Mouse (Mus musculus) megakaryocyte progenitor cell, adult 5-6 weeks (primary cell): ENCODE measurements around the gene Gpsm1. TPM values are rescaled to one million over a fixed set of nuclear protein-coding genes. Genes with fewer than 3 reads are reported as not detected.

Source experiments
- ATAC-seq: replicated peaks from 2 replicates; pipeline ENCODE4 v1.8.0; 2016; ENCODE audit warnings: mild to moderate bottlenecking, moderate TSS enrichment, inconsistent platforms; ENCODE audit not compliant: poor library complexity
- total RNA-seq, 2 experiments: library from RNA; stranded (forward) in 1 of 2; stranded (reverse) in 1 of 2; fragments of 157-497, 149-512 nt in 1 of 2; fragments of 200-1000 nt in 1 of 2; gene quantifications; 2 replicates each; pipeline versions ENCODE4 v1.2.3 to v1.2.4; 2015 to 2017

Gpsm1 gene
- total RNA-seq, 2 experiments from 2014 or later, result 6.7 to 7.4 TPM

DNA sequence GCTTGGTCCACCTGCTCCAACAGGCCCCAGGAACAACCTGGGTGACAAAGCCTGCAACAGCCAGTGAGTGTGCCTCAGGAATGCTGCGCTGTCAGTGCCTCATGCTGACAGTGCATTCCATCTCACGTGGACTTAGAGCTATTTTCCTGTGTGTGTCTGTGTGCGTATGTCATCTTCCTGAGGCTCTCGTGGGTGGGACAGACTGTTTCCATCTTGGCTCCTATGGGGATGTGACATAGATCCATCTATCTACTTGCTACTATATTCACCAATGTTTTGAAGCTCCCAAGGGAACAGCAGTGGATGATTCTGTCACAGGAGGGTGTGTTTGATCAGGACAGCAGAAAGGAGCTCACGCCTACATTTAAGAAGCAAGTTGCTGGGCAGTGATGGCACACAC lies 3.4 kb upstream of the Gpsm1 start:
- ATAC-seq, result no peak

DNA sequence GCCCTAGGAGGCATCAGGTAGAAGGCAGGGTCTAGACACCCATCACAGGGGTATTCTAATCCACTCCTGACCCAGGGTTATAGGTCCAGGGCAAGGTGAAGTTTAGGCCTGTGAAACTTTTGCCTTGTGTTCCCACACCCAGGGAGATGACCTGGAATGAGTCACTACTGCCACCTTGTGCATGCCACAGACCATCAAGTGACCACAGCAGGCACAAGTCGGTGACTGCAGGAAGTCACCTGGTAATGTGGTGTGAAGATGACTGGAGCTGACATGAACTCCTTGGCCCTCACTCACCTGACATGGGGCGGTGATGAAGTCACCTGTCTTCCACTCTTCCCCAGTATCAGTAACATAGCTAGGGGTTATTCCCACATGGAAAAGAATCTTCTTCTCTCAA lies 2.5 kb upstream of the Gpsm1 start:
- no peak for ATAC-seq

DNA sequence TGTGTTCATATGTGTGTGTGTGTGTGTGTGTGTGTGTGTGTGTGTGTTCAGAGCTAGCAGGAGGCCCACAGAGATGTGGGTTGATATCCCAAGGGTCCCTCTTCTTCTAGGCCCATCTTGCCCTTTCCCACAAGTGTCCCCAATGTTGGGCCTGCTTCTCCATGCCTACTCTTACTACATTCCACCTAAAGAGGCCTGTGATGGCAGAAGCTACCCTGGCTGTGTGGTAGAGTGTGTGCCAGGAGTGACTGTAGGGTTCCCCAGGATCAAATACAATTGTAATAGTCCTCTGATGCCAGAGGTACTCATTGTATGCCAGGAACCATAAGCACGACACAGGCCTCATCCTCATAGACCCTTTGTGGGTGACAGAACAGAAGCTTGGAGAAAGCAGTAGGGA lies 1.9 kb upstream of the Gpsm1 start:
- no peak for ATAC-seq

DNA sequence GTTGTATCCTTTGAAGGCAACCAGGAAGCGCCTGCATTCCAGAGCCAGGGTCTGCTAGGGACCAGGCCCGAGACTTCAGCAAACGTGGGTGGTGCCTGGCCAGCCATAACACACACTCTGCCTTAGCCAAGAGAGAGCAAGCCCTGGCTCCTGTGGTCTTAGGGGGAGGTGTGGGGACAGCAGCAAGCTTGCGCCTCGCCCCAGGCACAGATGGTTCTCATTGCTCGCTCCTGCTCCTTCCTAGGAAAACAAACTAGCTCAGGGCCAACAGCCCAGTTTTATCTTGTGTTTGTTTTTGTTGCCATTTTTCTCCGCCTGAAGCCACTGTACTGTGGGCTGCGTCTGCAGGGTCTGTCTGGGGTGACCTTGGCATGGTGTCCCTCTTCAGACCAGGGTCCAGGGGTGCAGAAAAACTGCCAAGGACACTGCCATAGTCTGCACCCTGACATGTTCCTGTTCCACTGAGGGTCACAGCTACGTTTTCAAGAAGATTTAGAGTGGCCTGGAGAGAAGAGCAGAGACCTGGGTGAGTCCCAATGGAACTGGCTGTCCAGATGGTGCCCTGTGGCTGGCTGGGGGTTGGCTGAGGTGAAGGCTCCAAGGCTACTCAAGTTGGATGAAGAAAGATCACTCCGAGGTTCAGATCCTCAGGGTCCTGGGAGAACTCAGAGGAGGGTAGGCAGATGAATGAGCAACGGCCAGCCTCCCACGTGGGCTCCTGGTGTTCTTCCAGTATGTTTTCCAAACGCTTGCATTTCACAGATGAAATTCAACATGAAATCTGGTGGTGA lies 839 bp upstream of the Gpsm1 start:
- no peak for ATAC-seq

DNA sequence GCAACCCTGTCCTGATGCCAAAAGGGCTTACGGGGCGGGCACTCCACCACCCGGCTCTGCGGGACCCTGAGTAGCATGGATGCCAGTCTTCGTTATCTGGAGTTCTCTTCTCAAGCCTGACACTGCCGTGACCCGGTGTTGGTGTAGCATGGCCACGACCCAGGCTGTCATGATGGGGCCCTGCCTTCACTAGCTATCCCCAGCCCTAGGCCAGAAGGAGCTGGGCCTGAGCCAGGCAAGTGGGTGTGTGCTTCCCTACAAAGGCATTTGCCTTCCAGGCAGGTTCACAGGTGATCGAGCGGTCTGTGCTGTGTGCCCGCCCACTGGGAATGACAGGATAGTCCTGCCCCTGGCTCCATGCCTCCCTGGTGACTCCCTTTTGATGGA lies 603 bp downstream of the Gpsm1 start:
- peak; percentile 32; the same call in 1 of the 2 replicates for ATAC-seq

DNA sequence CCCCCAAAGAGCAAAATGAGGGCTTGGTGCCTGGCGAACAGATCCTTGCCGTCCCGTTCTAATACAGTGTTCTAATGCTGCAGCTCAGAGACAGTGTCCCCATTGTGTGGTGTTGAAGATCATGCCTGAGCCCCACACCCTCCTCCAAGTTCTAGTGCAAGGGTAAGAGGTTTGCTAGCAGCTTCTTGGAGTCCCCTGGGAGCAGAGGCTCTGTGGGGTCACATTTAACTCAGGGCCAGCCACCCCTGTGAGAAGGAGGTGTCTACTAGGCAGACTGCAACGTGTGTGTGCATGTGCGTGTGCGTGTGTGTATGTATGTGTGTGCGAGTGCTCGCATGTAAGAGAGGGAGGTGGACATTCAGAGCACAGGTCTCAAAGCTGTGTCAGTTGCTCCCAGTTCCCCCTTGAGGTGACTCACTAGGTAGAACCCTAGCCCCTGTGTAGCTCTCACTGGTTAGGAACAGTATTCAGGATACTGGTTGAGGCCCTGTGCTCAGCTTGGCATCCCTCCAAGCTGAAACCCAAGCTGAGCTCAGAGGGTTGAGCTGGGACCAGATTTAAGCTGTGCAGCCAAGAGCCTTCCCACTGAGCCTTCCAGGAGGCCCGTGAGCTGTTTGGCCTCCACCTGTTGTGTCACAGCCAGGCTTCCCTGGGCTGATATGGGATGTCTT lies 1.4 kb downstream of the Gpsm1 start:
- no peak for ATAC-seq

DNA sequence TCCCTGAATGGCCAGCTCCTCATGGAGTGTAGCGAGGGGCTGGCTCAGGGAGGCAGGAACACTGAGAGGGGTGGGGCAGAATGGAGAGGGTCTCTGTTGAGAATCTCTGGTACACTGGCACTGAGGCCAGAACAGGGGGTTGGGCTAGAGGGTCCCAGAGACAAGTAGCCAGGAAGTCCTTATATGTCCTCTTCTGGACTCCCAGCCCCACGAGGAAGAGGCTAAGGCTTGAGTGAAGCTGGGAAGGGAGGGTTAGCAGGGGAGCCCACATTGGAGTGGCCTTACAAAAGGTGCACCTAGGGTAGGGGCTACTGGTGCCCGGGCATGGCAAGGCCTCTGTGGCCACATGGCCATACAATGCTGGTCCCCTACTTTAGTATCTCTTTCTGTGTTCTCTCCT lies 2.1 kb downstream of the Gpsm1 start:
- no peak for ATAC-seq

DNA sequence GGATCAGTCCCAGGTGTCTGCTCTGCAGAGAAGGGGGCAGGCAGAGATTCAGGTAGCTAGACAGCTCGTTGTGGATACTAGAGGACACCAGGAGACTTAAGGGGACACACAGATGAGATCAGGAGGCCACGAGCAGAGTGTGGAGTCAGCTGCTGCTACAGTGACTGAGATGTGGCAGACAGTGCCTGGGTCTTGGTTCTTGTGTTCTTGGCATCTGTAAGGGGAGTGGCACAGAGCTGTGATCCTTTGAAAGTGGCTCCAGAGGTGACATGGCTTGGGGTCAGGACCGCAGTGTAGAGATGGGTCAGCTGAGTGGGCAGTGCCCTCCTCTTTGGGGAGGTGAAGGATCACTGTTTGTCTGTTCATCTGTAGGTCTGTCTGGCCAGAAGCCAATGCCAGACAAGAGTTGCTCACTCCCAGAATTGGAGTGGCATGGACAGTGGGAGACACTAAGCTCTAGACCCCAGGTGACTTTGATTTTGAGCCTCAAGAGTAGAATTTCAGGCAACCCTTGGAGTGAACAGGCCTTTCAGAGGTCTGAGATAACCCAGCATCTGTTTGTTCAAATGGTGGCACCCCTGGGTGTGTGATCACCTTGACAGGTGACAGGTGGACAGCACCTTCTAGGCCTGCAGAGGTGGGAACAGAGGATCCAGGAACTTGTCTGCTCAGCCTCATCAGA lies 2.8 kb downstream of the Gpsm1 start:
- ATAC-seq, result no peak

DNA sequence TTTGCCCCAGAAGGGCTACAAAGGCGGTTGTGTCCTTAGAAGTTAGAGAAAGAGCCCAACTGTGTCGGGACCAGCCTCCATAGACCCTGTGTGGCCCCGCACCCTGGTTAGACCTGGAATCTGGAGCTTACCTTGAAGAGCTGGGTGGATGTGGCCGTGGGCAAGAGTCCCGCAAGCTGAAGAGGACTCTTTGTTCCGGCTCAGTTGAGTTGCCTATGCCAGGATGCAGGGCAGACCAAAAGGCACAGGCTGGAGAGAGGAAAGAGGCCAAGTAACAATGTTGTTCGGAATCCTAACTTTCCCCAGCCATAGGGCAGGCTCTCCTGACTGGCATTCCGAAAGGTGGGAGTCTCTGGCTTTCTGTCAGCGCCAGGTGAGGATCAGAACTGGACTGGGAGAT lies 3.8 kb downstream of the Gpsm1 start:
- ATAC-seq, result no peak

DNA sequence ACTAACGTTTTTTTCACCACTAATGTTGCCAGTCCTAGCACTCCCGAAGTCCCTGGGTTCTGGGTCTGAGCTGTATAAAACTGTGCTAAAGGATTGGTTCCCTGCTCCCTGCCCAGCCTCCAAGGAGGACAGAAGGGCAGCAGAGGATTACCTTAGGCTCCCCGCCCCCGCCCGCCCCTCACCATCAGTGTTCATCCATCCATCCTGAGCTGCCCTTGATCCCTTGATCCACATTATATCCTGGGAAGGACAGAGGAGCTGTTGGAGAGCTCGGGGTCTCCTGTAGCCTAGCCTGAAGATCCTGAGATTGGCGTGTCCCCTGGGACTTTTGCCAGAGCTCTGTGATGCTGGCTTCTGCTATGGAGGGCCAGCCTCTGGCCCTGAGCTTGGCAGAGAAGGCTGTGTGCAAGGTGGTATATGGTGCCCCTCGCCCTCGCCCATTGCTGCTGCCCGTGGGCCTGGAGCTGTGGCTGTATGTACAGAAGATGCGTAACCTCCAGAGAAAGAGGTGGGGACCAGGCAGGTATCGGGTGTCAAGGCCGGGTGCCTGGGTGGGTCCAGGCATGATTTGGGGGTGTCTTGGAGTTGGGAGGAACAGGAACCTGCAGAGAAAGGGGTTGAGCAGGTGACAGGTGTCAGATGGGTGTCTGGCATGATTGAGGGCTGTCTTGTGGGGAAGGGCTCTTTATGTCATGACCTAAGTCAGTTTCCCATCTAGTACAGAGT lies 4.4 kb downstream of the Gpsm1 start:
- no peak for ATAC-seq

DNA sequence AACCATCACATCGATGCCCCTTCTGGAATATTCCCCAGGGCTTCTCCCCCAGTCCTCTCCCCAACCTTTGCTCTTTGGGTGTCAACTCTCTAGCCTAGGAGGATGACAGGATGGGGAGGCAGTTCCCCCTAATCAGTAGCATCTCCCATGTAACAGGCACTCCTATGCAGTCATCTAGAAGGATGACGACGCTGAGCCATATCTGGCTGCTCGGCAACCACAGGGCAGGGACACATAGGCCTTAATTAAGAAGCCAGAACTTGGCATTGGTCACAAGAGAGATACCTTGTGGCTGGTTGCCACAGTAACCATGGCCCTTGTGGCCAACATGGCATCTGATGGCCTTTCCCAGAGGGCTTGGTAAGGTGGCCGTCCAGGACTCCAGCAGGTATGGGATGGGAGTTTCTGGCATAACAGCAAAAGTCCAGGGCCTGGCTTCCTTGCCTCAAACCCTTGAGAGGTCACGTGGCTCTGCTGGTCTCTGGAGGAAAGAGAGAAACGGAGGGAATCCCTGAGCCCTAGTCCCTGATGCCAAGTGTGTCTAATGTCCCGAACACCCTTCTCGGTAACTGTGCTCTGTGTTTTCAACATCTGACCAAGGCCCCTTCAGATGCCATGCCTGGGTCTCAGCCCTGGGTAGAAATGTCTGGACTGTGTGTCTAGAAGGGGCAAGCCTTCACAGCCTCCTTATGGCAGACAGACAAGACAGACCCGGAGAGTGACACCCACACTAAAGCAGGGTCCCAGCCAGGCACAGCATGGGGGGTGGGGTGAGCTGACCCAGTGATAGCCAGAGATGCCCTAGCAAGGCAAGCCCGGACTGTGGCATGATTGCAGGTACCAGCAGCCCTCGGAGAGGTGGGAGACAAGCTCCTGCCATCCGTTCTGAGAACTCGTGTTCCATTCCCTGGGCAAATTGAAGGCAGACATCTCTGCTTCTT lies 5.2 kb downstream of the Gpsm1 start:
- no peak for ATAC-seq

DNA sequence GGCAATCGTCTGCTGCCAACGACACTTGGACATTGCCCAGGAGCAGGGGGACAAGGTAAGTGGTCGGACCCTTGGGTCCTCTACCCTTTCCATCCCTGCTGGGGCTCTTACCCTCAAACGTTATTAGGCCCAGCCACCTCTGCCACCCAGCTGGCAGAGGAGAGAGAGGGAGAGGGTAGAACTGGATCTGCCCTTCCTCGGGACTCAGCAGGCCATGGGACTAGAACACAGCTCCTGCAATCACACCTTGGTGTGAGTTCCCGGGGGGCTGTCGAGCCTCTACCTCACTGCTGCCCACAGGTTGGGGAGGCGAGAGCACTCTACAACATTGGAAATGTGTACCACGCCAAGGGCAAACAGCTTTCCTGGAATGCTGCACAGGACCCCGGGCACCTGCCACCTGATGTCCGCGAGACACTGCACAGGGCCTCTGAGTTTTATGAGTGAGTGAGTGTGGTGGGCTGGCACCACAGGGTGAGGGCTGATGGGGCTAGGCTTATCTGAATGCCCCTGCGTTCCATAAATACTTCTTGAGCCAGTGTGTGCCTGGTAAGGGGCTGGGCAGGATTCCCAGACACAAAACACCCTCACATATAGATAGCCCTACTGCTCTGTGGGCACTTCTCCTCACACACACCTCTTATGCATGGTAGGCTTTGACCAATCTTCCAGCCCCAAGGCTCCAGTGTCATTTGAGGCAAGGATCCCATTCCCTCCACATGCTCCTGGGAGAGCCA lies 8.4 kb downstream of the Gpsm1 start:
- no peak for ATAC-seq

DNA sequence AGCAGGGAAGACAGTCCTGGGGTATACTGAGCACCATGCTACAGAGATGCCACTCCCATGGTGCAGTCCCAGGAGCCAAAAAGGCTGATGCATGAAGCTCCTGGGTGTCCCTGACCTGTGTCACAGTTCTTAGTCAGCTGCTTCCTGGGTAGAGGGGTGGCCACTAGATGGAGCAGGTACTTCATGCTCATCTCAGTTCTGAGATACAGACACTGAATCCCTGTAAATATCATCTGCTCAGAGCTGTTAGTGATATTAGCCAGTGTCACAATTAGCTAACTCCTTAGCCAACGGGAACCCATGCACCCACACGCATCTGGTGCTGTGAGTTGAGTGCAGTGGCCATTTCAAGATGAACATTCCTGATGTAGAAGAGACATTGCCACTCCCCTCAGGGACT lies 9.6 kb downstream of the Gpsm1 start:
- ATAC-seq, result peak; percentile 53

DNA sequence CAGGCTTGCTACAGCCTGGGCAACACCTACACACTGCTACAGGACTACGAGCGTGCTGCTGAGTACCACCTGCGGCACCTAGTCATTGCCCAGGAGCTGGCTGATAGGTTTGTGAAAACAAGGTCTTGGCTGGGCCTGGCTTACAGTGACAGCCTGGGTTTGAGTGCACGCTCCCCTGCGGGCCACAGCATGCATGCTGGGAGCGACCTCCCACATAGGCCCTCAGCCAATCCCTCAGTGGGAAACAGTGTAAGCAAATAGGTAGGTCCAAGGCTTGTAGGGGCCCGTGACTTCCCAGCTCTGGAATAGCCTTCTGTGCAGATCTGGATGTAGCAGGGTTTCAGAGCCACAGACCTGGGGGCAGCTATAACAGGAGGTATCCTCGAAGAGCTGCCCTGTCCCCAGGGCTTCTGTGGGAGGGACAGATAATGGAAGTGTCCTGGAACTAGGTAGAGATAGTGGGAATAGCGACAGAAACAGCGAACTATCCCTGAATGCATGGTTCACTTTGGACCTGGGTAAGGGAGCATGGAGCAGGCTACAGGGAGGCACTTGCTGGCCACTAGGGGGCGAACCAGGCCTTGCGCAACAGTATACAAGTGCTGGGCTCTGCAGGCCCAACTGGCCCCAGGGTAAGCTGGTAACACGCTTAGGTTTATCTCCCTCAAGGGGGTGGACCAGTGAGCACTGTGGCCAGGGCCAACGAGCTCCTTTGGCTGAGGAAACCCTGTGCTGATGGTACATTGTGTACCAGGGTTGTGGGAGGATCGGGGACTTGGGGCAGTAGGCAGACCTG lies 10.3 kb downstream of the Gpsm1 start:
- ATAC-seq, result peak; percentile 89

DNA sequence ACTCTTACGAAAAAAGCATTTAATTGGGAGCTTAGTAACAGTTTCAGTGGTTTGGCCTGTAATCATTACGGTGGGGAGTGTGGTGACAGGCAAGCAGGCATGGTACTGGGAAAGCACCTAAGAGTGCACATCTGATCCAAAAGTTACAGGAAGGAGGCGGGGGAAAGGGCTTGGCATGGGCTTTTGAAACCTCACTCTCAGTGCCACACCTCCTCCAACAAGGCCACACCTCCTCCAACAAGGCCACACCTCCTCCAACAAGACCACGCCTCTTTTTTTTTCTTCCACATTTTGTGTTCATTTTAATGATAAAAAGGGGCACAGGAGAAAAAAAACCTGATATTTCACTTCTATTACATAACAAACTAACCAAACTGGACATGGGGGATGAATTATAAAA lies 12.5 kb downstream of the Gpsm1 start:
- ATAC-seq, result peak; percentile 67

DNA sequence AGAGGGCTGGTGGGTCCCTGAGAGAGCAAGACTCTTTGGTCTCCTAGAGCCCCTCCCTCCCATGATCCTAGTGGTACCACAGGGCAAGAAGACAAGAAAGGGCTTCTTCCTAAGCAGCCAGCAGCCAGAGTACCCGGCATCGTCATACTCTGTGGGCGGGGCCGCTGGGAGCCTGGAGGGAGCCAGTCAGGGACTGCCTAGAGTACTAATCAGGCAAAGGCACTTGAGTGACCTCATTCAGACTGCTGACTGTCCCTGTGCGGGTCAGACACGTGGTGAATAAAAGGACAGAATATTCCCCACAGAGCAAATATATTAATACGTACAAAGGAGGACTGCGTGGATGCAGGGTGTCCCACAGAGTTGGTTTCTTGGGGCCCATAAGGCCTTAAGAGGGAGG lies 14.1 kb downstream of the Gpsm1 start:
- no peak for ATAC-seq

DNA sequence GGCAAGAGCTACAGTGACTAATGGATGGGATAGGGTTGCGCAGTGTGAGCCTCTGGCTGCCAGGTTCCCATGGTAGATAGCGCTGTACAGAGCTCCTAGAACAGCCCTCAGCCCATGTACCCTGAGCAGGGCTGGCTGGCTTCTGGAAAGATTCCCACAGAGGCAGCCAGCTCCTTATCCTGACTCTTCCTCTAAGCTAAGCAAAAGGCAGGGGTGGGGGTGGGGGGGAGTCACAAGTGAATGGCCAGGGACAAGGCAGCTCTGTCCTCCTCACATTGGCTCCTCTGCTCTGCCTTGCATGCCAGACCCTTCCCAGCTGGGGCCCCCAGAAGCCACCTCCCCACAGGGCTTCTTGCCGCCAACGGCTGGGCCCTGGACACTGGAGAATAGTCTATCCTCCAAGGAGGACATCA lies 14.7 kb downstream of the Gpsm1 start:
- ATAC-seq, result no peak

DNA sequence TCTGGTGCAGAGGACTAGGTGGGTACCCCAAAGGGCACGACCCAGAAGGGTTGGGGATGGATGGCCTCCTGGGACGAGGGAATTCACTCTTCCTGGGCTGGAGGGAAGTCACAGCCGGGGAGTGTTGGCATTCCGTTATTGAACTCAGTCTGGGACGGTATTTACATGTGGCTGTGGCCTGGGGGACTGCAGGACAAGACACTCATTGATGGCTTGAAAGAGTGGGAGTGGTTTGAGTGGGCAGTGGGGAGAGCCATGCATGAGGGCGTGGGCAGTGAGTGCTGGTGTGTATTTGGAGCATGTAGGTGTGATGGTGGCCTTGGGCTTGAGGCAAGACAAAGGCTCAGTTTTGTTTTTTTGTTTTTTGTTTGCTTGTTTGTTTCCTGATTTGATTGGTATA lies 15.4 kb downstream of the Gpsm1 start:
- ATAC-seq, result no peak
